Mouse (Mus musculus) liver, embryonic 12.5 days (tissue): ENCODE data around the gene Nckap5. TPM values are rescaled to one million over a fixed set of nuclear protein-coding genes. Genes with fewer than 3 reads are reported as not detected.

Experiments used
- ATAC-seq: fragments of 200-750 bp; cut with Nextera tagmentation; 2 replicates; pipeline ENCODE4 v1.8.0; 2017; ENCODE audit warnings: moderate number of reproducible peaks, mild to moderate bottlenecking, moderate library complexity
- H3K27ac ChIP-seq: fragments of 300-500 bp; sonication (generic); 2 replicates; pipeline ENCODE4 v1.5.1; 2016; ENCODE audit warnings: mild to moderate bottlenecking
- H3K27me3 ChIP-seq: fragments of 300-500 bp; sonication (generic); replicated peaks from 2 replicates; pipeline ENCODE4 v1.6.1; 2016; ENCODE audit warnings: mild to moderate bottlenecking, moderate library complexity
- H3K36me3 ChIP-seq: fragments of 300-500 bp; sonication (generic); 2 replicates; pipeline ENCODE4 v1.6.1; 2016; ENCODE audit warnings: mild to moderate bottlenecking, moderate library complexity
- H3K4me1 ChIP-seq: fragments of 300-500 bp; sonication (generic); 2 replicates; pipeline ENCODE4 v1.6.1; 2016
- H3K4me2 ChIP-seq: fragments of 300-500 bp; sonication (generic); 2 replicates; pipeline ENCODE4 v1.6.1; 2016; ENCODE audit warnings: mild to moderate bottlenecking, moderate library complexity
- H3K4me3 ChIP-seq: fragments of 300-500 bp; sonication (generic); 2 replicates; pipeline ENCODE4 v1.5.1; 2016; ENCODE audit warnings: mild to moderate bottlenecking, moderate library complexity
- H3K9ac ChIP-seq: fragments of 300-500 bp; sonication (generic); 2 replicates; pipeline ENCODE4 v1.6.1; 2016; ENCODE audit warnings: mild to moderate bottlenecking, moderate library complexity
- H3K9me3 ChIP-seq: fragments of 300-500 bp; sonication (generic); replicated peaks from 2 replicates; pipeline ENCODE4 v1.6.1; 2016; ENCODE audit warnings: mild to moderate bottlenecking, moderate library complexity
- WGBS: fragments of 180-500 bp; shearing (Covaris S2); methylation state at CpG from one replicate; pipeline ENCODE4 v1.1.7; 2016; ENCODE audit not compliant: insufficient replicate concordance; 5-methylcytosine and 5-hydroxymethylcytosine counted together
- polyA plus RNA-seq: library from polyadenylated mRNA; unstranded; fragments of >200 nt; fragmentation: Nextera tagmentation; extraction: Ambion mirVana; gene quantifications from 2 replicates; pipeline ENCODE4 v1.2.1, GENCODE M21; 2016

The Nckap5 gene
- polyA plus RNA-seq, 1 experiment from 2014 or later: 0.45 TPM

DNA sequence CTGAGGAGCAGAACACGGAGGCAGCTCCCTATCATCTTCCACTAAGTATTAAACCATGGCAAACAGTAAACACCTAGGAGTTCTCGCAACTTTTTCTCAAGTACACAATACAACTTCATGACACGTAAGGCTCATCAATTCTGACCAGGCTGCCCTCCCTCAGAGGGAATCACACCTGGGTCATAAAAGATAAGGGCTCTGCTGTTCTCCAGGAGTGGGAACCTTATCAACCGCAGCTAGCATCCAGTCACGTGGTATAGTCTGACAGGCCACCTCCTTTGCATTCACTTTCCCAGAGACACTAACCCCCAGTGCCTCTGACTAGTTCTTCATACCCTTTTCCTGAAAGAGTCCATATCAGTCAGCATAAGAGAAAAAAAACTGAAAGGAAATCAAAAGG, 179.8 kb downstream of the Nckap5 start:
- H3K36me3 ChIP-seq: no peaks in the 10 kb centered on the region
- no peak overlapping the region for H3K4me3 ChIP-seq
- no peaks in the 10 kb centered on the region for H3K9me3 ChIP-seq
- peak overlapping the region; percentile 52 for H3K4me2 ChIP-seq
- H3K4me1 ChIP-seq: peaks cover 35% of the 10 kb centered on the region
- no peak overlapping the region for H3K9ac ChIP-seq
- 14% methylated on average over 5 of the region's 5 CpGs for WGBS
- peak; percentile 91 for ATAC-seq
- no peaks in the 10 kb centered on the region for H3K27me3 ChIP-seq
- peak overlapping the region; percentile 36; the same call in 1 of the 2 replicates for H3K27ac ChIP-seq

DNA sequence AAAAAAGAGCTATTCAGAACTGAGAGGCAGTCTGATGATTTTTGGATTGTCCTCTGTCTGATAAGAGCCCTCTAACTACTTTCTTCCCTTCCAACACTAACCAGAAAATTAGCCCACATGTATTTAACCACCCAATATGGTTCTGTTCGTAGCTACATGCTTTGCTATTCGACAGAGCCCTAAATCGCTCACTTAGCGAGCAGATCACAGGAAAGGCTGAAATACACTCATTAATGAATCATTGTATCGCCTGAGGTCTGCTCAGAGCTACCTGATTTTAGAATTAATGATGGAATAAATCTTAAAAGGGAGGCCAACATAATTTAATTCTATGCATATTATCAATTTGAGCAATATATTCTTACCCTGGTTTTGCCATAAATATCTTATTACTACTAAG, 187.8 kb downstream of the Nckap5 start:
- Histone ChIP-seq H3K9ac (no peak overlapping the region), H3K27ac (no peak overlapping the region), H3K4me1 (no peaks in the 10 kb centered on the region), H3K36me3 (no peaks in the 10 kb centered on the region), H3K4me2 (no peak overlapping the region), H3K9me3 (no peaks in the 10 kb centered on the region), H3K4me3 (no peak overlapping the region), H3K27me3 (no peaks in the 10 kb centered on the region)
- ATAC-seq: no peak
- 69% methylated on average over 5 of the region's 5 CpGs for WGBS

DNA sequence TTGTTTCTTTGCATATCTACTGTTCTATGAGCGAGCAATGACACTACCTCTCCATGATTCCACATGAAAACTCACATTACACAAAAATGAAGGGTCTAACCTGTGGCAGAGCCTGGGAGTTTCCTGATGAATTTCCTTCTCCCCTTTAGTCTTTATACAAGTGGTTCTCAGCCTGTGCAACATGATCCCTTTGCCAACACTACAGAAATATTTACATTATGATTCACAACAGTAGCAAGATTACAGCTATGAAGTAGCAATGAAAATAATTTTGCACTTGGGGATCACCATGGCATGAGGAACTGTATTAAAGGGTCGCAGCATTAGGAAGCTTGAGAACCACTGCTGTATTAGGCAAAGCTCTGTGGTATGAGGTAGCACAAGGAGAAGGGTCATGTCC, 191.1 kb downstream of the Nckap5 start:
- no peak for ATAC-seq
- Histone ChIP-seq H3K9ac (no peak overlapping the region), H3K4me3 (no peak overlapping the region), H3K36me3 (no peaks in the 10 kb centered on the region), H3K4me2 (no peak overlapping the region), H3K27ac (no peak overlapping the region), H3K4me1 (no peaks in the 10 kb centered on the region), H3K9me3 (no peaks in the 10 kb centered on the region), H3K27me3 (no peaks in the 10 kb centered on the region)
- 55% methylated on average over 2 of the region's 2 CpGs for WGBS

DNA sequence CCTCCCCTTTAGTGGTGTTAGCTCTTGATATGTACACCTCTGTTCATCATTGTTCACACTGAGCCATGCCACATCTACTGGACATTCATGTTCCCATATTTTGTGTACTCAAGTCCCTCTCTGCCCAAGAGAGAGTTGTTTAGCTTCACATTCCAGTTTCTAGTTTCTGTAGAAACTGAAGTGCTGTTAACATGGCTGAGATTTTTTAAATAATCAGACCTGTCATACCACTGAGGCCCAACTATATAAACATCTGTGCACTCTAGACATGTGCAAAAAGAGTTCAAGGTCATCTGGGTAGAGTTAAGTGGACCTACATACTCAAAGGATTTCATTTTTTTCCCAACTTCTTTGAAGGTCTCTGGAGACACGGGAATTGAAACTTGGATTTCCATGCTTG, 193.1 kb downstream of the Nckap5 start:
- WGBS: 67% methylated on average over 1 of the region's 1 CpGs
- Histone ChIP-seq H3K9ac (no peak overlapping the region), H3K4me2 (no peak overlapping the region), H3K36me3 (no peaks in the 10 kb centered on the region), H3K4me1 (no peaks in the 10 kb centered on the region), H3K9me3 (no peaks in the 10 kb centered on the region), H3K27ac (no peak overlapping the region), H3K27me3 (no peaks in the 10 kb centered on the region), H3K4me3 (no peak overlapping the region)
- ATAC-seq: no peak

DNA sequence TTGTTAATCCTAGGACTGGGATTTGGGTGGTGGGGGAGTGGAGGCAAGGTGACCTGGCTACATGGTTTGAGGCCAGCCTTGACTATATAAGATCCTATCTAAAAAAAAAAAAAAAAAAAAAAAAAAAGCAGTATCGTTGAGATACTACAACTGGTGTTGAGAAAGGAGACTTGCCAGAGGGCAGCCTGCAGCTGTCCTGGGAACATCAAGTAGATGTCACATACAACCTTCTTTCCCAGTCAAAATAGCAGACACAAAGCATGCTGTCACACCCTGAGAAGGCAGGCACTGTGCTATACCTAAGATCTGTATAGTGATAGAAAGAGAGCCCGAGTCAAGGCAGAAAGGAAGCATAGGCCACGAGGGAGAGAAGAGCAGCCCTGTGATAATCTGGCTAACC, 204.4 kb downstream of the Nckap5 start:
- Histone ChIP-seq H3K4me1 (no peaks in the 10 kb centered on the region), H3K4me3 (no peak overlapping the region), H3K9ac (no peak overlapping the region), H3K27me3 (no peaks in the 10 kb centered on the region), H3K4me2 (no peak overlapping the region), H3K9me3 (no peaks in the 10 kb centered on the region), H3K36me3 (no peaks in the 10 kb centered on the region), H3K27ac (no peak overlapping the region)
- ATAC-seq: no peak
- 49% methylated on average over 3 of the region's 3 CpGs for WGBS

DNA sequence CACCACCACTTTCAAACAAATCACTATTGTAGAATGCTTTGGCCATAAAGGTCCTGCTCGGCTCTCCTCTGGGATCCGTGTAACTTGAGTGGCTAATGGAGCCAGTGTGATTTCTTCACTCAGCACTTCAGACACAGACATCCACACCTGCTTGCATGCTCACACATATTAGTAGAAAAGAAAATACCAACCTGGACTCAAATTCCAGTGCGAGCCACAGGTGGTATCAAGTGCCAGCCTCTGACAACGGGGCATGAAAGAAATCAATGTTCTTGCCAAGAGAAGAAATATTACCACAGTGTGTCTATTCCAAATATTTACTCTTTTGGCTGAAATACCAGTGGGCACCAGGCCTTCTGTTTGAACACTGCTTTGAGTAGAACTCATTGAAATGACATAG, 208.6 kb downstream of the Nckap5 start:
- H3K4me1 ChIP-seq: peaks cover 25% of the 10 kb centered on the region
- no peak for ATAC-seq
- WGBS: 74% methylated on average over 4 of the region's 4 CpGs

DNA sequence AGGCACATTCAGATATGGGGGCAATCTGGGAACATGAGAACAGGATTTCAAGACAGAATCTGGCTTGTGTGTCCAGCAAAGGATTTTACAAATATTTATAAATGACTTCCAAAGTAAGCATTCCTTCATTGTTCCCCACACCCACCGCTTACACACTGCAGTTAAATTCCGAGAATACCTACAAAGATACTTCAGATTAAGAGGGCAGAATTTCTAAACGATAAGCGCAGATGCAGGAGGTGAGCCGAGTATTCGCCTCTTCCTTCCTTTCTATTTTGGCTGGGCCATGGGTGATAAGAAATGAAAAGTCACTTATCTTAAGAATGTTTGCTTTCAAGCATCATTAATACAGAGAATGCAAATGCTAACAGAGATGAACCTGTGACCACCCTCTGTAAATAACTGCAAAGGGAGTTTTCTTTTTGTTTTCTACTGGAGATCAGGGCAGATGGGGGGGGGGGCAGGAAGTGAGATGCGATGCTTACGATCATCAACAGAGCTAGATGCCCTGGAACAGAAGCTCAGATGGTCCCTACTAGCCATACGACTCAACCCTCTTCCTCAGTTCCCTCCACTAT, 213.0 kb downstream of the Nckap5 start:
- H3K27ac ChIP-seq: no peak overlapping the region
- peak; percentile 75 for ATAC-seq
- no peak overlapping the region for H3K4me3 ChIP-seq
- H3K4me1 ChIP-seq: peaks cover 38% of the 10 kb centered on the region
- H3K36me3 ChIP-seq: no peaks in the 10 kb centered on the region
- 20% methylated on average over 9 of the region's 9 CpGs for WGBS
- peak overlapping the region; percentile 37 for H3K4me2 ChIP-seq
- H3K9ac ChIP-seq: no peak overlapping the region
- H3K27me3 ChIP-seq: no peaks in the 10 kb centered on the region
- no peaks in the 10 kb centered on the region for H3K9me3 ChIP-seq

More for the DNA sequence above, 208.6 kb downstream of the Nckap5 start:
- H3K36me3 ChIP-seq: no peaks in the 10 kb centered on the region
- H3K9me3 ChIP-seq: no peaks in the 10 kb centered on the region
- H3K4me2 ChIP-seq: no peak overlapping the region
- H3K27me3 ChIP-seq: no peaks in the 10 kb centered on the region
- no peak overlapping the region for H3K4me3 ChIP-seq
- H3K27ac ChIP-seq: no peak overlapping the region
- no peak overlapping the region for H3K9ac ChIP-seq

DNA sequence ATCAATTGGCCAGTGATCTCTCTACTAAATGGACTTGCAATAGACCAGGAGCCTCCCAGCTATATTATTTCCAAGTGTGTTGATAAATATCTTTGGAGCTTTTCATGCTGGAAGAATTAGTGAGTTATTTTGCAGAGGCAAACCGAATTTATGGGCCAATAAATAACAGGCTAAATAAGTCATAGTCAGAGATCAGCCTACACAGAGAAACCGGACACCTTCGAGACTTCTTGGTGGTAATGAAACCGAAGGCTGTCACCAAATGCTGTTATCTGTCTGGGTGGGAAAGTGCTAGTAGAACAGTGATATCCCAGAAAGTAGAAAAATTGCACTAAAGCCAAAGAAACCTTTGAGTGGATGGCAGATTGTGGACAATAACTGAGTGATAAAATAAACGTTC, 213.6 kb downstream of the Nckap5 start:
- 37% methylated on average over 5 of the region's 5 CpGs for WGBS
- peak overlapping the region; percentile 37 for H3K4me2 ChIP-seq
- H3K27me3 ChIP-seq: no peaks in the 10 kb centered on the region
- no peak overlapping the region for H3K9ac ChIP-seq
- ATAC-seq: no peak
- no peak overlapping the region for H3K27ac ChIP-seq
- H3K36me3 ChIP-seq: no peaks in the 10 kb centered on the region
- H3K9me3 ChIP-seq: no peaks in the 10 kb centered on the region
- no peak overlapping the region for H3K4me3 ChIP-seq
- H3K4me1 ChIP-seq: peaks cover 38% of the 10 kb centered on the region

DNA sequence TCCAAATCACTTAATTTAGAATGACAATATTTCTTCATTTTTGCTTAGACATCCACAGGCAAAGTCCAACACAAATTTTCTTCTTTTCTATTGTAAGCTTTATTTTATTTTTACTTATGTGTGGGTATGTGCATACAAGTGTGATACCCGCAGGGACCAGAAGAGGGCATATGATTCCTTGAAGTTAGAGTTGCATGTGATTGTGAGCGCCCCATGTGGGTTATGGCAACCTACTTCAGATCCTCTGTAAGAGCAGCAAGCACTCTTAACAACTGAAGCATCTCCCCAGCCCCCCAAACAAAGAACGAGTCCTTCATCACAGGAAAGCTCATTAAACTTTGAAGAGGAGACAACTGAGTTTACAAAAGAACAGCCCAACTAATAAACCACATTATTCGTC, 217.7 kb downstream of the Nckap5 start:
- H3K4me3 ChIP-seq: no peak overlapping the region

DNA sequence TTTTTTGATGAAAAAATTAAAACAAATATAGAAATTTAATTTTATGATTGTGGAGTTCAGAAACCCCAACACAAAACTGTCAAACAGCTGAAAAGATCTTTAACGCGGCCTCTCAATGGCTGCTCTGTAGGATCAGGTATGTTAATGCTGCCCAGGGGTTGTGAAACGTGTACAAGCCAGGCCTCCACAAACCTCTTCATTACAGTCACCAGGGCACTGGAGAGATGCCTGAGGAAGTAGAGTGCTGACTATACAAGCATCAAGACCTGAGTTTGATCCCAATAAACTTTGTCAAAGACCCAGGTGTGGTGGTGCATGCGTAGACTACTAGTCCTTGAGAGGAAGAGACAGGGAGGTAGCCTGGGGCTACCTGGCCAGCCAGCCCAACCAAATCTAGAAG, 222.0 kb downstream of the Nckap5 start:
- 78% methylated on average over 4 of the region's 4 CpGs for WGBS

More for the DNA sequence above, 217.7 kb downstream of the Nckap5 start:
- 67% methylated on average over 4 of the region's 4 CpGs for WGBS
- Histone ChIP-seq H3K9ac (no peak overlapping the region), H3K27ac (no peak overlapping the region), H3K4me1 (peaks cover 22% of the 10 kb centered on the region), H3K36me3 (no peaks in the 10 kb centered on the region), H3K4me2 (no peak overlapping the region), H3K27me3 (no peaks in the 10 kb centered on the region), H3K9me3 (no peaks in the 10 kb centered on the region)
- ATAC-seq: no peak

DNA sequence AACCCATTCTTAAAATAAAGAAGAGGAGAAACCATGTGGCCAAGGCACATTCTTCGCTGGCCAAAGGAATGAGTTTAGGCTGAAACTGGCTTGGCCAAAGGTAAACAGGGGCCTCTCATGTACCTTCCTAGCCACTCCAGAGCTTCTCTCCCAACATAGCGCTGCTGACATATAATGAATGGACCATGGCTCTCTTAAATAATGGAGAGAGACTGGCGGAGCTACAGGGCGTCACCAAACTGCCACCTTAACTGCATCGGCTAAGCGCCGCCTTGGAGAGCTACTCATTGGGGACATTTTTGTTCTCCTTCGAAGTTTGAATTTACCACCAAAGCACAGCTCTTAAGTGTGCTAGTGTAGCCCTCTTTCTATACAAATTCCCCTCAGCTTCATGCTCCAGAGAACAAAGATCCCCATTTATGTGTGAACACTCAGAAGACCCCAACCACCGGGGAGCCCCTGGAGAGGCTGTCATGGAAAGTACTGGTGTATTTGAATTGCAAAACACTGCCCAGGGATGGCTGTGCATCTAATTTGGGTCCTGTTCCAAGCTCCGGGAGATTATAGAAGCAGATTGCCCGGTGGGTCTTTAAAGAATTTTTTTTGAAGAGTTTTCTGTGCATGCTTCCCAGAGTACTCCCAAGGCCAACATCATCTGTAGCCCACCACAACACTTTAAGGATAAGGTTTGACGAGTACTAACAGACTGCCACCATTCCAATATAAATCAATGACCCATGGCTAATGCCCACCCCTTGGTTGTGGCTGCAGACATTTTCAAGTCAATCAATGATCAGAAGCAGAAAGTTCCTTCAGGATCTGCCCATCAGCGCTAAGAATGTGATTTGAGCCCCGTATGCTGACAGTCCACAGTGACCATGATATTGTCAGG, 224.2 kb downstream of the Nckap5 start:
- Histone ChIP-seq H3K36me3 (no peaks in the 10 kb centered on the region), H3K4me3 (no peak overlapping the region), H3K27me3 (no peaks in the 10 kb centered on the region), H3K9me3 (no peaks in the 10 kb centered on the region), H3K9ac (no peak overlapping the region), H3K4me1 (no peaks in the 10 kb centered on the region), H3K4me2 (no peak overlapping the region), H3K27ac (no peak overlapping the region)
- 77% methylated on average over 14 of the region's 14 CpGs for WGBS
- ATAC-seq: no peak

More for the DNA sequence above, 222.0 kb downstream of the Nckap5 start:
- Histone ChIP-seq H3K4me3 (no peak overlapping the region), H3K36me3 (no peaks in the 10 kb centered on the region), H3K4me1 (no peaks in the 10 kb centered on the region), H3K4me2 (no peak overlapping the region), H3K27ac (no peak overlapping the region), H3K9ac (no peak overlapping the region), H3K27me3 (no peaks in the 10 kb centered on the region), H3K9me3 (no peaks in the 10 kb centered on the region)
- no peak for ATAC-seq

DNA sequence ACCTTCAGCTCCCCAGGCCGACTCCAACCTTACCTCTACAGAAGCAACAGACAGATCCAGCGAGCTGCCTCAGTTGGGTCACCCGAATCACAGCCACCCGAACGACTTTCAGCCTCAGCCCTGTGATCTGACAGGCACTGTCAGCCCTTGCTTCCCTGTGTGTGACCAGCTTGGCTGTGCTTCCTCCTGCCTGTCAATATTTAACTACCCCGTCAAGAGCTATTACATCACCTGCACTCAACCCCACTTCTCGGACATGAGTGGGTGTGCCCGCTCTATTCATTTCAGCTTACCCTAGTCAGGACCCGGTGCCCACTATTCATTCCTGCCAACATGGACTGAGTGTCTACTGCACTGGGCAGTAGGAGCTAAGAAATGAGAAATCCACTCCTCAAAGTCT, 226.0 kb downstream of the Nckap5 start:
- no peaks in the 10 kb centered on the region for H3K27me3 ChIP-seq
- H3K9me3 ChIP-seq: no peaks in the 10 kb centered on the region
- H3K4me1 ChIP-seq: no peaks in the 10 kb centered on the region
- H3K9ac ChIP-seq: no peak overlapping the region
- no peak overlapping the region for H3K4me2 ChIP-seq
- H3K27ac ChIP-seq: no peak overlapping the region
- no peaks in the 10 kb centered on the region for H3K36me3 ChIP-seq
- ATAC-seq: peak; percentile 18; the same call in 1 of the 2 replicates
- 53% methylated on average over 9 of the region's 9 CpGs for WGBS
- no peak overlapping the region for H3K4me3 ChIP-seq
